Mouse (Mus musculus): ENCODE results near the gene Pogk. TPM values are rescaled to one million over a fixed set of nuclear protein-coding genes. Genes with fewer than 3 reads are reported as not detected.

The Pogk gene
- polyA plus RNA-seq, 1 experiment from 2014 or later: 22.2 TPM

- Histone ChIP-seq H3K9ac (no peak overlapping the region), H3K27me3 (ENCODE audit: insufficient read depth, low read length) (no peaks in the 10 kb centered on the region), H3K36me3 (ENCODE audit: insufficient read depth) (peaks cover 98% of the 10 kb centered on the region), H3K4me1 (ENCODE audit: insufficient read depth) (no peaks in the 10 kb centered on the region), H3K27ac (ENCODE audit: low read depth) (no peak overlapping the region), H3K9me3 (ENCODE audit: low read depth, low read length) (no peaks in the 10 kb centered on the region), H3K4me2 (no peak overlapping the region), H3K4me3 (ENCODE audit: low read depth, low read length) (no peak overlapping the region)
- 94% methylated on average over 16 of the region's 16 CpGs for WGBS
- no peak for ATAC-seq (ENCODE audit: insufficient read depth)
- no peak for TF ChIP-seq CTCF (IDR thresholded peaks at IDR 0.05; ENCODE audit: low read depth)
- DNase-seq: no peak
These were observed 20.1 kb downstream of the Pogk start for GRCm38 (mm10) chr1:166389406-166390125.

GRCm38 (mm10) chr1:166388511-166388910, 21.2 kb downstream of the Pogk start:
- no peak overlapping the region for H3K4me3 ChIP-seq (ENCODE audit: low read depth, low read length)
- TF ChIP-seq CTCF (IDR thresholded peaks at IDR 0.05; ENCODE audit: low read depth): no peak
- DNase-seq (no peak), ATAC-seq (ENCODE audit: insufficient read depth) (no peak)
- H3K4me2 ChIP-seq: no peak overlapping the region
- H3K9ac ChIP-seq: no peak overlapping the region
- peaks cover 96% of the 10 kb centered on the region for H3K36me3 ChIP-seq (ENCODE audit: insufficient read depth)
- no peak overlapping the region for H3K27ac ChIP-seq (ENCODE audit: low read depth)
- H3K9me3 ChIP-seq (ENCODE audit: low read depth, low read length): no peaks in the 10 kb centered on the region
- no peaks in the 10 kb centered on the region for H3K4me1 ChIP-seq (ENCODE audit: insufficient read depth)
- no peaks in the 10 kb centered on the region for H3K27me3 ChIP-seq (ENCODE audit: insufficient read depth, low read length)
- WGBS: 86% methylated on average over 11 of the region's 11 CpGs

- H3K9ac ChIP-seq: no peak overlapping the region
- no peak for ATAC-seq (ENCODE audit: insufficient read depth)
- no peak overlapping the region for H3K4me3 ChIP-seq (ENCODE audit: low read depth, low read length)
- H3K9me3 ChIP-seq (ENCODE audit: low read depth, low read length): no peaks in the 10 kb centered on the region
- no peak overlapping the region for H3K27ac ChIP-seq (ENCODE audit: low read depth)
- H3K4me2 ChIP-seq: no peak overlapping the region
- DNase-seq: no peak
- 0 out of 2 replicates have a peak, but pooled peaks cover 6% of the 10 kb centered on the region for H3K4me1 ChIP-seq (ENCODE audit: insufficient read depth)
- 93% methylated on average over 5 of the region's 5 CpGs for WGBS
- peaks cover 80% of the 10 kb centered on the region for H3K36me3 ChIP-seq (ENCODE audit: insufficient read depth)
- TF ChIP-seq CTCF (IDR thresholded peaks at IDR 0.05; ENCODE audit: low read depth): no peak
- H3K27me3 ChIP-seq (ENCODE audit: insufficient read depth, low read length): no peaks in the 10 kb centered on the region
These were observed 24.2 kb downstream of the Pogk start for GRCm38 (mm10) chr1:166385431-166385830.

DNA sequence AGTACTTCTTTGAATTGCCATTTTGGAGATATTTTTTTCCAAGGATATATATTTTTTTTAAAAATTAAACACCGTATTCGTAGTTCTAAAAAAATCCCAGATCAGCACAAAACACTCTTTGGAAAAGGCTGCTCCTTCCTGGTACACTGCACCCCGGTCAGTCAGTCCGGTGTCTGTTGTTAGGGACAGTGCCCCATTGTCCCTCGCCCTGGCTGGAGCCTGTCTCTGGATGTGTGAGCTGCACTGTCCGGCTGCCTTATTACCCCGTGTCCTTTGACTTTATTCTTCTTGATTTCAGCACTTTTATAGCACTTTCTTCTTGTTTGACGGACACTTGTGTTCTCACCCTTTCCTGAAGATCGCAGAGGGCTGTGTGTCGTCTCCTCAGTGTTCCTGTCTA, 25.0 kb downstream of the Pogk start:
- no peak overlapping the region for H3K4me2 ChIP-seq
- H3K9ac ChIP-seq: no peak overlapping the region
- H3K36me3 ChIP-seq (ENCODE audit: insufficient read depth): peaks cover 72% of the 10 kb centered on the region
- no peak for DNase-seq
- TF ChIP-seq CTCF (IDR thresholded peaks at IDR 0.05; ENCODE audit: low read depth): no peak
- ATAC-seq (ENCODE audit: insufficient read depth): no peak
- H3K27me3 ChIP-seq (ENCODE audit: insufficient read depth, low read length): no peaks in the 10 kb centered on the region
- H3K4me3 ChIP-seq (ENCODE audit: low read depth, low read length): no peak overlapping the region
- 0 out of 2 replicates have a peak, but pooled peaks cover 7% of the 10 kb centered on the region for H3K4me1 ChIP-seq (ENCODE audit: insufficient read depth)
- no peak overlapping the region for H3K27ac ChIP-seq (ENCODE audit: low read depth)
- H3K9me3 ChIP-seq (ENCODE audit: low read depth, low read length): no peaks in the 10 kb centered on the region
- 93% methylated on average over 10 of the region's 10 CpGs for WGBS

GRCm38 (mm10) chr1:166382626-166383025, 27.0 kb downstream of the Pogk start:
- peaks cover 52% of the 10 kb centered on the region for H3K36me3 ChIP-seq (ENCODE audit: insufficient read depth)
- no peak for DNase-seq
- H3K27ac ChIP-seq (ENCODE audit: low read depth): no peak overlapping the region
- H3K9ac ChIP-seq: no peak overlapping the region
- H3K4me3 ChIP-seq (ENCODE audit: low read depth, low read length): no peak overlapping the region
- no peaks in the 10 kb centered on the region for H3K9me3 ChIP-seq (ENCODE audit: low read depth, low read length)
- no peak for ATAC-seq (ENCODE audit: insufficient read depth)
- no peaks in the 10 kb centered on the region for H3K27me3 ChIP-seq (ENCODE audit: insufficient read depth, low read length)
- no peak for TF ChIP-seq CTCF (IDR thresholded peaks at IDR 0.05; ENCODE audit: low read depth)
- WGBS: 86% methylated on average over 4 of the region's 4 CpGs
- 0 out of 2 replicates have a peak, but pooled peaks cover 7% of the 10 kb centered on the region for H3K4me1 ChIP-seq (ENCODE audit: insufficient read depth)
- no peak overlapping the region for H3K4me2 ChIP-seq

DNA sequence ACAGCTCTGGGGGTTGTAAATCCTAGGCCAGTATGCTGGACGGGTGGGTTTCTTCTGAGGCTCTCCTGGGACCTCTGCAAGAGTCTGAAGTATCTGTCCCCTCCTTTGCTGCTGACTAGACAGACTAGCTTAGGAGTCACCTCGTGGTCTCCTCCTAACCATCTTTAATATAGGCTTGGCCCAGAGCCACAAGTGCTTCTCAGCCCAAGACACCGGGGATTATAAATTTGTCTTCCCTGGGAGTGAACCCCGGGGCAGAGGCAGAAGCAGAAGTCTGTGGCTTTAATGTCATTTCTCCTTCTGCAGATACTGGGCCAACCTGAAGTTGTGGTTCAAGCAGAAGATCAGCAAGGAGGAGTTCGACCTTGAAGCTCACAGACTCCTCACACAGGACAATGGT, 27.8 kb downstream of the Pogk start:
- H3K4me3 ChIP-seq (ENCODE audit: low read depth, low read length): no peak overlapping the region
- no peak overlapping the region for H3K9ac ChIP-seq
- no peak for TF ChIP-seq CTCF (IDR thresholded peaks at IDR 0.05; ENCODE audit: low read depth)
- no peak overlapping the region for H3K4me2 ChIP-seq
- WGBS: 59% methylated on average over 5 of the region's 5 CpGs
- H3K36me3 ChIP-seq (ENCODE audit: insufficient read depth): peaks cover 44% of the 10 kb centered on the region
- H3K27ac ChIP-seq (ENCODE audit: low read depth): no peak overlapping the region
- H3K9me3 ChIP-seq (ENCODE audit: low read depth, low read length): no peaks in the 10 kb centered on the region
- 0 out of 2 replicates have a peak, but pooled peaks cover 7% of the 10 kb centered on the region for H3K4me1 ChIP-seq (ENCODE audit: insufficient read depth)
- ATAC-seq (ENCODE audit: insufficient read depth): no peak
- no peak for DNase-seq
- no peaks in the 10 kb centered on the region for H3K27me3 ChIP-seq (ENCODE audit: insufficient read depth, low read length)

DNA sequence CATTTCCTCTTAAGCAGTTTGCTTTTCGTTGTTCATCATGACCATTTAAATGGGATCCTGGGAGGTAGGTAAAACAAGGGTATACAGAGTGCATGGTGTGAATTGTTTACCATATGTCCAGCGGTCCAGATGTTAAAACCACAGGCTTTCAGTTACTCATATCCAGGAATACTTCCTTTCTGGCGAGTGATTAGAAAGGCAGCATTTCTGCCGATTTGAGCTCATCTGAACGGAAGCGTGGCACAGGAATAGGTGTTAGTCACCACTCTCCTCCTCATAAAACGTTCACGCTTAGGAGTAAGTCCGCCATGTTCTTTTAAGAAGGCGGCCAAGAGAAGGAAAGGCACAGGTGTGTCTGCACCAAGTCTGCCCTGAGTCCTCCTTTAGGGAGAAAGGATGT, 28.3 kb downstream of the Pogk start:
- Histone ChIP-seq H3K4me1 (ENCODE audit: insufficient read depth) (0 out of 2 replicates have a peak, but pooled peaks cover 7% of the 10 kb centered on the region), H3K9me3 (ENCODE audit: low read depth, low read length) (no peaks in the 10 kb centered on the region), H3K9ac (peak overlapping the region; percentile 91; the same call in 1 of the 2 replicates), H3K4me3 (ENCODE audit: low read depth, low read length) (no peak overlapping the region), H3K36me3 (ENCODE audit: insufficient read depth) (peaks cover 39% of the 10 kb centered on the region), H3K27ac (ENCODE audit: low read depth) (no peak overlapping the region), H3K27me3 (ENCODE audit: insufficient read depth, low read length) (no peaks in the 10 kb centered on the region), H3K4me2 (peak overlapping the region; percentile 69; the same call in 1 of the 2 replicates)
- DNase-seq (no peak), ATAC-seq (ENCODE audit: insufficient read depth) (no peak)
- 79% methylated on average over 10 of the region's 10 CpGs for WGBS
- TF ChIP-seq CTCF (IDR thresholded peaks at IDR 0.05; ENCODE audit: low read depth): no peak

All from lung, embryonic 14.5 days (tissue).